Mouse (Mus musculus): ENCODE measurements around the gene Arfip1. TPM values are rescaled to one million over a fixed set of nuclear protein-coding genes. Genes with fewer than 3 reads are reported as not detected.

Gene Arfip1
- polyA plus RNA-seq, 1 experiment = 5.6 TPM

DNA sequence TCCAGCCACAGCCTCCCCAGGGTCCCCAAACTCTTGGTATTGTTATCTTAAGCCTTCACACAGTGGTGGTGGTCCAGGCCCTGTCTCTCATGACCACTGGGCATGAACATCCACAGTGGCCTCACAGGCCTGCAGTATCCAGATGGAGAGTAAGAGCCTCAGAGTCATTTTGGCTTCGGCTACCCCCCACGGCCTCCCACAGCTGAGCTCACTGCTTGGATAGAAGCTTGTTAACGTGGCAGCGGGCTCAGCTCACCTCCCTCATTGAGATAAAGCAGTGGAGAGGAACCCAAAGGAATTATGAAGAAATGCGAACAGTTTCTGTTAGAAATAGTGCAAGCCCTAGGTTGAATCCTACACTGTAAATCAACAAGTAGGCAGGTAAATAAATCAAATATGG is 134.6 kb downstream of the Arfip1 start:
- no peaks in the 10 kb centered on the region for H3K27me3 ChIP-seq (ENCODE audit: control insufficient read depth, insufficient read depth, low read length)
- H3K36me3 ChIP-seq (ENCODE audit: control insufficient read depth, insufficient read depth, low read length) = peaks cover 27% of the 10 kb centered on the region
- no peak overlapping the region for H3K27ac ChIP-seq (ENCODE audit: insufficient read depth, low read depth, low read length)
- TF ChIP-seq POLR2A (IDR thresholded peaks at IDR 0.05; ENCODE audit: low read depth, low read length) (no peak), CTCF (IDR thresholded peaks at IDR 0.05; ENCODE audit: extremely low read depth, insufficient read length, insufficient replicate concordance, low read depth, low read length) (no peak)
- WGBS = 94% methylated on average over 5 of the region's 5 CpGs
- H3K4me1 ChIP-seq (ENCODE audit: control insufficient read depth, insufficient read depth, insufficient read length, low read length) = no peaks in the 10 kb centered on the region
- H3K4me3 ChIP-seq (ENCODE audit: low read depth, low read length) = no peak overlapping the region

Other genes starting within 250 kb of the Arfip1 start
- gene Fhdc1, start 102.2 kb downstream of the Arfip1 start, polyA plus RNA-seq (2012; rRNA removed) = 1.3 and 2.0 TPM in 2 replicates
- 0.04 TPM in 1 of 2 replicates, not detected in the other for gene Tigd4, start 10.9 kb upstream of the Arfip1 start, polyA plus RNA-seq (2012; rRNA removed)
- 1.5 and 2.0 TPM in 2 replicates for gene Tmem154, start 83.6 kb upstream of the Arfip1 start, polyA plus RNA-seq (2012; rRNA removed)
- 0.61 and 1.3 TPM in 2 replicates for gene Fbxw7, start 232.6 kb upstream of the Arfip1 start, polyA plus RNA-seq (2012; rRNA removed)